Mouse (Mus musculus): ENCODE measurements around the gene Gucd1. TPM values are rescaled to one million over a fixed set of nuclear protein-coding genes. Genes with fewer than 3 reads are reported as not detected.
A peak's percentile ranks its signal among the peaks of the same experiment; 100 is the strongest.

Gucd1 gene
- total and polyA plus RNA-seq, 3 experiments = 16.8 to 19.0 (median 18.0) TPM

GRCm38 (mm10) chr10:75446501-75447083, 71.2 kb downstream of the Gucd1 start:
- Histone ChIP-seq H3K27me3 (replicated peaks) (no peaks in the 10 kb centered on the region), H3K9me3 (replicated peaks; ENCODE audit: low read length) (no peaks in the 10 kb centered on the region), H3K9ac (ENCODE audit: insufficient read depth, low read depth) (0 out of 2 replicates have a peak overlapping the region, but pooled peaks have one; percentile 3), H3K4me2 (ENCODE audit: insufficient read depth, low read depth, poor library complexity, severe bottlenecking) (peak overlapping the region; percentile 74), H3K4me3 (replicated peaks in 1 of 3; ENCODE audit: low read depth in 2 of 3, low read length in 2 of 3, poor library complexity in 1 of 3) (peak overlapping the region; percentile 35 to 38 (median 36)), H3K36me3 (replicated peaks in 1 of 2; ENCODE audit: control insufficient read depth in 1 of 2, insufficient read depth in 1 of 2, low read length in 1 of 2) (no peaks in the 10 kb centered on the region), H3K79me2 (replicated peaks; ENCODE audit: control insufficient read depth, extremely low read depth, insufficient read depth, poor library complexity, severe bottlenecking) (no peaks in the 10 kb centered on the region), H3K4me1 (ENCODE audit: control insufficient read depth in 1 of 2, insufficient read depth in 2 of 2) (peaks cover 20 to 52% of the 10 kb centered on the region in 2 experiments), H3K27ac (ENCODE audit: insufficient read depth, low read depth) (peak overlapping the region; percentile 75)
- TF ChIP-seq RAD21 (IDR thresholded peaks at IDR 0.05; ENCODE audit: low read depth, low read length) (no peak), SMC3 (IDR thresholded peaks at IDR 0.05; ENCODE audit: low read depth, low read length) (no peak), IRF4 (IDR thresholded peaks at IDR 0.05; ENCODE audit: low read depth, low read length) (peak; percentile 43; the same call in 1 of the 2 replicates), EP300 (IDR thresholded peaks at IDR 0.05; ENCODE audit: low read length) (peak; percentile 22; the same call in 1 of the 2 replicates), MXI1 (IDR thresholded peaks at IDR 0.05; ENCODE audit: low read depth, low read length) (peak; percentile 63), E2F4 (IDR thresholded peaks at IDR 0.05; ENCODE audit: insufficient replicate concordance, low read depth, low read length) (no peak), ZKSCAN1 (IDR thresholded peaks at IDR 0.05; ENCODE audit: borderline replicate concordance, low read depth, low read length) (no peak), MYC (IDR thresholded peaks at IDR 0.05; ENCODE audit: low read depth, low read length) (no peak), TBP (conservative IDR thresholded peaks at IDR 0.05; ENCODE audit: low read depth, low read length) (peak; percentile 74; the same call in 1 of the 2 replicates), MEF2A (IDR thresholded peaks at IDR 0.05; ENCODE audit: borderline replicate concordance, low read depth, low read length) (peak; percentile 38; the same call in 1 of the 2 replicates), POLR2A (IDR thresholded peaks at IDR 0.05; ENCODE audit: low read depth, low read length) (no peak), MAFK (IDR thresholded peaks at IDR 0.05; ENCODE audit: insufficient replicate concordance, low read length) (no peak), ETS1 (conservative IDR thresholded peaks at IDR 0.05; ENCODE audit: low read depth, low read length) (peak; percentile 85), POLR2AphosphoS2 (IDR thresholded peaks at IDR 0.05; ENCODE audit: low read depth, low read length) (no peak), UBTF (IDR thresholded peaks at IDR 0.05; ENCODE audit: low read depth, low read length) (no peak), RCOR1 (conservative IDR thresholded peaks at IDR 0.05; ENCODE audit: low read depth, low read length) (no peak), TCF12 (IDR thresholded peaks at IDR 0.05; ENCODE audit: low read depth, low read length) (peak; percentile 43), JUND (conservative IDR thresholded peaks at IDR 0.05; ENCODE audit: low read depth, low read length) (no peak), CHD2 (IDR thresholded peaks at IDR 0.05; ENCODE audit: low read length) (peak; percentile 59; the same call in 1 of the 2 replicates), USF2 (conservative IDR thresholded peaks at IDR 0.05; ENCODE audit: low read depth, low read length) (peak; percentile 59), MAX (IDR thresholded peaks at IDR 0.05; ENCODE audit: low read length) (peak; percentile 49), CHD1 (IDR thresholded peaks at IDR 0.05; ENCODE audit: low read depth, low read length) (no peak), NELFE (IDR thresholded peaks at IDR 0.05; ENCODE audit: low read depth, low read length) (peak; percentile 62; the same call in 1 of the 2 replicates), USF1 (IDR thresholded peaks at IDR 0.05; ENCODE audit: low read depth, low read length) (peak; percentile 80), HCFC1 (IDR thresholded peaks at IDR 0.05; ENCODE audit: low read depth, low read length) (no peak), SIN3A (IDR thresholded peaks at IDR 0.05; ENCODE audit: low read length) (peak; percentile 59; the same call in 1 of the 2 replicates), JUN (IDR thresholded peaks at IDR 0.05; ENCODE audit: insufficient read depth, low read depth, low read length) (no peak), ZNF384 (IDR thresholded peaks at IDR 0.05; ENCODE audit: low read depth, low read length) (no peak), CTCF (conservative IDR thresholded peaks at IDR 0.05 in 1 of 2, IDR thresholded peaks at IDR 0.05 in 1 of 2; ENCODE audit: low read depth in 2 of 2, low read length in 2 of 2) (no peak), PAX5 (IDR thresholded peaks at IDR 0.05; ENCODE audit: low read length) (no peak), KAT2A (IDR thresholded peaks at IDR 0.05; ENCODE audit: insufficient replicate concordance, low read length) (0 out of 2 replicates have a peak, but pooled peaks have one; percentile 52), ZC3H11A (IDR thresholded peaks at IDR 0.05; ENCODE audit: low read depth, low read length) (no peak), BHLHE40 (IDR thresholded peaks at IDR 0.05; ENCODE audit: low read depth, low read length) (peak; percentile 75), ZMIZ1 (IDR thresholded peaks at IDR 0.05; ENCODE audit: low read depth, low read length) (0 out of 2 replicates have a peak, but pooled peaks have one; percentile 37), MAZ (IDR thresholded peaks at IDR 0.05; ENCODE audit: low read depth, low read length) (peak; percentile 78), ELF1 (IDR thresholded peaks at IDR 0.05; ENCODE audit: low read depth, low read length) (peak; percentile 76), GABPA (IDR thresholded peaks at IDR 0.05; ENCODE audit: insufficient replicate concordance, low read depth, low read length) (no peak), NRF1 (IDR thresholded peaks at IDR 0.05; ENCODE audit: low read depth, low read length) (no peak)
- in situ Hi-C loops (cut with MboI; ENCODE audit: low pct_ligation_motif_present, low pct_unique_long_range_greater_than_20kb, low sequenced_read_pairs) = loop anchor here (5.0 to 10.0 kb wide), 2 partner anchors 36 to 58 kb away; no protein-coding TSS in a partner anchor
- dilution Hi-C loops (cut with MboI; ENCODE audit: extremely low pct_ligation_motif_present, extremely low pct_unique_long_range_greater_than_20kb, low sequenced_read_pairs) = no loop called here
- peak; percentile 94 for DNase-seq (ENCODE audit: extremely low read depth)

Data from CH12.LX (cell line).